Mouse (Mus musculus) c-Kit-positive CD71-positive TER-119-negative erythroid progenitor cells, embryonic 14.5 days (primary cell): ENCODE data around the gene Txnrd2.

ENCODE experiments used
- DNase-seq: peaks from one replicate; pipeline ENCODE4 v3.0.0-alpha.2; 2013; ENCODE audit warnings: low read depth

Txnrd2 gene

GRCm38 (mm10) chr16:18426215-18426791 lies at the start of gene Txnrd2:
Gene Txnrd2 (plus strand): TSS chr16:18426384.
- peak; percentile 58 for DNase-seq

GRCm38 (mm10) chr16:18377203-18377602 lies 49.0 kb upstream of the Txnrd2 start:
- DNase-seq, result no peak

DNA sequence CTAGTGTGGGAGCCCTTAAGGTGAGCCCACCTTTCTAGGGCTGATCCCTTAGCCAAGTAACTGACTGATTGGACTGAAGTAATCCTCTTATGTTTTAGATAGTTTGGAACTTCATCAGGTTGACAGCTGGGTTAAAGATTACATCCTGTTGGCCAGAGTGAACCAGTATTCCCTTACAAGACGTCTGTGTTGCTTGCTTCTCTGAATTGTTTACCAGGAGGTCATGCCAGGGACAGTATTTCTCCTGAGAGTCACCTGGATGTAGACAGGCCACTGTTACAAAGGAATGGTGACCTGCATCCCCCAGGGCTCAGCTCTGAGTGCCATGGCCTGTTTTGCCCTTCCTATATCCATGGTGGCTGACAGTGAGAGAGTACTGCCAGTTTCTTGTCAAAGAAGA lies 47.7 kb upstream of the Txnrd2 start:
- no peak for DNase-seq

DNA sequence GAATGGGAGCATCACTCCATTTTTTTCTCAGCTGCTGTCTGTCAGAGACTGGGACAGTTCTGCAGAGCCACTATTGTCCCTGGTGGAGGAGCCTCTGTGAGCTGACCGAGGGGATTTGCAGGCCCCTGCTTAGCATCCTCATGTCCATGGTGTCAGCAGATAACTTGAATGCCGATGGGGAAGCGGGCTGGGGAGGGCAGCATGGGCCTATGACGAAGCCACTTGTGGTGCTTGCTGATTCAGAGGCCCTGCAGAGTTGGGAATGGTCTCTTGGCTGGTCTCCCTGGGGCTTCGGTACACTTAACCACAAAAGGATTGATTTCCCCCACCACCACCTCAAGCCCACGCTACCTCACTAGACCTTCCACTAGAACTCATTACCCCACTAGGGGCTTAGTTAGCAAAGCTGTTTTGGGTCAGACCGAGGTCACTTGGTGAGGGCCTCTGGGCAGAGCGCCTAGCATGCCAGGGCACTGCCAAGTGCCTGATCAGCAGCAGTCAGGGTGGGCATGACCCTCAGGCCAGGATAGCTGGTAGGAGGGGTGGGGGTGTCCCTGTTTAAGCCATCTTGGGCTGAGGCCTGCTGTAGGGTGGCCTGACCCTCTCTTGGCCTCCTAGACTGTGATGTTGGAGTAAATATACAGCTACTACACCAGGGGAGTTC lies 46.7 kb upstream of the Txnrd2 start:
- no peak for DNase-seq

DNA sequence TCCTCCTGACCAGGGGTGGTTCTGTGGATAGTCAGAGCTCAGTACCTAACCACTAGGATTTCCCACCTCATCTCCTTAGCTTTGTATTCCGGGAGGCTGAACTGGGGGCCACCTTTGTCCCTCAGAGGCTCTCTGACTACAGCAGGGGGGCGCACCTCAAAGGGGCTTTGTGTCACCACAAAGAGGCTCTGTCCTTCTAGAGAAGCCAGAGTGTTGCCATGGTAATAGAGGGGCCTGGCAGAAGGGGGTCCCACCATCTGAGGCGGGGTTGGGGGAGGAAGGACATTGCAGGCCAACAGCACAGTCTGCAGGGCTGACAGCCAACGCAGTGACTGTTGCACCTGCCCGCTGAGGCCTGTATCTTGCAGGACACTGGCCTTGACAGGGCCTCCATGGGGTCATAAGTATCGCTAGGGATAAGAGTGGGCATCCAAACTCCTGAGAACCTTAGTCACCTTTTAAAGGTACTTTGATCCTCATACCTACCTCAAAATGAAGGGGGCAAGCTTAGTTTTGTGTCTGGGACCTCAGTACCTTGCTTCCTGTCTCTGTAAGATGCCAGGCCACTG lies 45.6 kb upstream of the Txnrd2 start:
- no peak for DNase-seq

GRCm38 (mm10) chr16:18381621-18382258 lies 44.4 kb upstream of the Txnrd2 start:
- no peak for DNase-seq

DNA sequence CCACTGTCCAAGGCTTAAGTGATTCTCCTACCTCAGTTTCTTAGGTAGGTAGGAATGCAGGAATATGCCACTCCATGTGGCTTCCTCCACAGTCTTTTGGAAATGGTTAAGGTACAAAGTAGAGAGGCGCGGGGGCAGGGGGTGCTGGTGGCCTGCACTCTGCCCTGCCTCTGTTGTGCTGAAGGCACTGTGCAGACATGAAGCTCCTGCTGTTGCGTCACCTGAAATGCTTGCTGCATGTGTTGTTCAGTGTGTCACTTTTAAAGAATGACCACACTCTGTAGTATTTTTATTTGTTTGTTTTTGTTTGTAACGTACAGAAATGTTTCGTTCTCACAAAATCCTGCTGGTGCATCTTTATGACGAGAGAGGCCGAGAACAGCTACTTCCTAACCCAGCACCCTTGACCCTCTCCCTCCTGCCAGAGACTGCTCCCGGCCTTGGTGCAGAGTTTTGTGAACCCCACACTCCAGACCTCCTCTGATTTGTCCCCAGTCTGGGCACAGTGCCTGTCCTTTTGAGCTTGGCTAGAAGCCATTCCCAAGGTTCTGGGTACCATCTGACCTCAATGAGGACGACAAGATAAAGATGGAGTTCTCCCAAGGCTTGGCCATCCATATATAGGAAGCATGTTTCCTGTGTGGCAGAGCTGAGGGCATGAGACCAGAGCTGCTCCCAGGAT lies 43.0 kb upstream of the Txnrd2 start:
- no peak for DNase-seq

DNA sequence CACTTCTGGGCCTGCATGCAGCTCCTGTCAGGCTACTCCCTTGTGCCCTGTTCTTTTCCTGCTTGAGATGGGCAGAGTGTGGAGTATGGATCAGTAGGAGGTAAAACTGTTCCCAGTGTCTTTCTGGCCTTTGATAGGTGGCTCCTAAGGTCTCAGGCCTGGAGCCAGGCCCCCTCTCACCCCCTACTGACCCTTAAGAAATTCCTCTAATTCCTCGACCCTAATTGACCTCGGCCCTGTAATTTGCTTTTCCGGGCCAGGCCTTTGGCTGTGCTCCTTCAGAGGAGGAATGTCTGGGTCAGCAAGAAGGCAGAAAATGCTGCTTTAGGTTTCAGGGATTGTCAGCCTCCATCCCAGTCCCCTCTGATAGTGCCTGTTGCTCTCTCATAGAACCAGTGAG lies 42.4 kb upstream of the Txnrd2 start:
- no peak for DNase-seq

DNA sequence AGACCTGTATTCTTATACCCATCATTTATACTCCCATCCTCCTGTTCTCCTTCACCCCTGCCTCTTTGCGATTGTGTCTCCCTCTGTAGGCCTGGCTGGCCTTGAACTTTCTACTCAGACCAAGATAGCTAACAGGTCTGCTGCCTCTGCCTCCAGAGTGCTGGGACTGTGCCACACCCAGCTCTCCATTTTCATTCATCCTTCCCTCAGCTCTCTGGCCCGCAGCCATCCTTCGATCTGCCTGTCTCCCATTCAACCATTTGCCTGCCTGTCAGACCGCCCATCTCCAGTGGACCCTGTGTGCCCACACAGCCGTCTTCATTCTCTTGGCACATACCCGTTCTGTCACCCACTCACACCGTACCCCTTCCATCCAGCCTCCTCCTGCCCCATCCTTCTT lies 42.0 kb upstream of the Txnrd2 start:
- DNase-seq, result no peak

DNA sequence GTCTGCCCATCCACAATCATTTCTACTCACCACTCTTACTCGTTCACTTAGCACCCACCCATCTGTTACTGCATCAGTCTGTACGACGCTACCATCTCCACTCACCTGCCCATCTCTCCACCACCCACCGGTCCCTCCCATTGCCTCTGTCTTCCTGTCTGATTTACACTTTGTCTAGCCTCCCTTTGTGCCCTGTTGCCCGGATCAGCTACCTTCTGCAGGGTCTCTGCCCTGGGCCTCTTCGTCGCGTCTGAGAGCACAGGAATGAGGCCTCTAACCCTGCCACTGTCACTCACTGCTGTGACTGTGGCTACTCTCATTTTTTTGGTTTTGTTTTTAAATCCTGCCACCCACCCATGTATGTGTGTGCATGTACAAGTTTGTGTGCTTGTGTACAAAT lies 41.5 kb upstream of the Txnrd2 start:
- DNase-seq, result no peak

GRCm38 (mm10) chr16:18385411-18385810 lies 40.8 kb upstream of the Txnrd2 start:
- DNase-seq, result no peak

GRCm38 (mm10) chr16:18386451-18386850 lies 39.7 kb upstream of the Txnrd2 start:
- no peak for DNase-seq

DNA sequence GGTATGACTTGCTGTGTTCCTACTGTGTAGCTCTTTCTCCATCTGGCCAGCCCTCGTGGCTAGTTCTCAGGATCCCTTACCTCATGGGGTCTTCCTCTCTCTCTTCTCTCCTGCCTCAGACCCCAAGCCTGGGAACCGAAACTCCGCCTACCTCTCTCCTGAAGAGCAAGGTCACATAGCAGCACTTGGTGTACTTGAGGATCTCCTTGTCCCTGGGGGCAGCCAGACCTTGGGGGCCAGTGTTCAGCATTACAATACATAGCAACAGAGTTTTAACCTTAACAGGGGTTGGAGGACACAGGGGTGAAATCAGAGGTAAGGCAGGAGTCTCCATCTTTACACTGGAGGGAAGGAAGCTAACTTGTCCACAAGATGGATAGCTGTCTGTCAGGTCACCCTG lies 39.2 kb upstream of the Txnrd2 start:
- DNase-seq, result no peak

DNA sequence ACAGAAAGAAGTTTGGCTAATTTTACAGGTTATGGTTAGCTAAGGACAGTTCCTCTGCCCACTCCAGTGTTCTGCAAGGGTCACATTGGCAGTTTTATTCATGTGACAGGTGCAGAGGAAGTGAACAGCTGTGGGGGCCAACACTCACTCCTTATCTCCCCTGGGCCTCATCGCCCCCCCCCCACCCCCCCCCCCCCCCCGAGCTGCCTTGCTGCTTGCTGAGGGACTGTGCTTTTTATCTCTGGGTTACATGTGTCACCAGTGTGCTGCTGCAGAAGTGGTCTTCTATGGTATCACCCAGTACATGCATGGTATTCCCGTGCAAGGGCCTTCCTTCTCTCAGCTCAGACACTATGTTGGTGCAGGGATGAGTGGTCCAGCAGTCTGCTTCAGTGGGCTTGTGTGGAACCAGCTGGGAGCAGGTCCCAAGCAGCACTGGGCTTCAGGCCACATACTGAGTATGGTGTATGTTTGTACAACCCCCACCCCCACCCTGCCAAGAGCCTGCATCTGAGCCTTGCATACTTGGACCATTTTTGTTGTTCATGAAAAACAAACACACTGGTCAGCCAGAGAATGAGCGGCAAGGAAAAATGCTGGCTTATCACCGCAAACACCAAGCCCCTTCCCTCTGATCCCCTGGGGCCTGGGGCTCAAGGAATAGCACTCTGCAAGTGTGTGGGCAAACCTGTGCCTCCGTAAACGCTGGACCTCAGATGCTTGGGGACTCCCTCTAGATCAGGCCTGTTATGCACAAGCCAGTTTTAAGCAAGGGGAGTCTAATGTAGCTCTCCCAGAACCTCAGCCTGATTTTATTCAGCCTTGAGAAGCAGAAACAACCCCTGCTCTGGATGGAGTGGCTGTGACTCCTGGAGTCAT lies 38.2 kb upstream of the Txnrd2 start:
- peak; percentile 52 for DNase-seq

GRCm38 (mm10) chr16:18388583-18389435 lies 37.4 kb upstream of the Txnrd2 start:
- DNase-seq, result no peak

DNA sequence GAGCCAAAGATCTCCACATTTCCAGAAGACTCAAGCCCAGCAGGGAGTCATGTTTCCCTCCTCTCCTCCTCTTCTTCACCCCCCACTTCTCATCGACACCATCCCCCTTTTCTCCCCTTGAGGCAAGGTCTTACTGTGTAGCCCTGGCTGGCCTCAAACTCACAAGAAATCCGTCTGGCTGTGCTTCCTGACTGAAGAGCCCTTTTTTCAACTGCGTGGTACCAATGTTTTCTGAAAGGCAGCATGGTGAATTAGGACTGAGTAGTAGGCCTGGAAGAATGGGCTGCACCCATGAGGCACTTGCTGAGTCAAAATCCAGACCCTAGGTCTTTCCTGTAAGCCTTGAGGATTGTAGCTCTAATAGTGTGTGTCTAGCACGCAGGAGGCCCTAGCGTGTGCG lies 35.8 kb upstream of the Txnrd2 start:
- DNase-seq, result no peak

- DNase-seq, result no peak
Observed at GRCm38 (mm10) chr16:18391127-18391526, 35.1 kb upstream of the Txnrd2 start.

DNA sequence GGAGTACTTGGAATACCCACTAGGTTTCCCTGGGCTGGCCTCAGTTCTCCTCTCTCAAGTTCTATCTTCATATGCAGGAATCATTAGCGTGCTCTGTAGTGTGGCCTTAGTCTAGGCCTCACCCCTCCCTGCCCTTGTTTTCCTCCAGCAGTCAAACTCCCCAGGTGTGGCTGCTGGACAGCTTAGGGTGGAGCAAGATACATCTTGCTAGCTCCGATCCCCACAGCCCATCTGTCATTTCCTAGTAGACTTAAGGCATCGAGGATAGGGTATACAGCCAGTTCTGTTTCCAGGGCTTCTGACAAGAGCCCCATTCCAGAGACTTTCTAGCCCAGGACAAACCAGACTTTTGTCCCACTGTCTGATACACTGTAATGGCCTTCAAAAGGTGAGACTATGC lies 34.5 kb upstream of the Txnrd2 start:
- DNase-seq, result no peak

DNA sequence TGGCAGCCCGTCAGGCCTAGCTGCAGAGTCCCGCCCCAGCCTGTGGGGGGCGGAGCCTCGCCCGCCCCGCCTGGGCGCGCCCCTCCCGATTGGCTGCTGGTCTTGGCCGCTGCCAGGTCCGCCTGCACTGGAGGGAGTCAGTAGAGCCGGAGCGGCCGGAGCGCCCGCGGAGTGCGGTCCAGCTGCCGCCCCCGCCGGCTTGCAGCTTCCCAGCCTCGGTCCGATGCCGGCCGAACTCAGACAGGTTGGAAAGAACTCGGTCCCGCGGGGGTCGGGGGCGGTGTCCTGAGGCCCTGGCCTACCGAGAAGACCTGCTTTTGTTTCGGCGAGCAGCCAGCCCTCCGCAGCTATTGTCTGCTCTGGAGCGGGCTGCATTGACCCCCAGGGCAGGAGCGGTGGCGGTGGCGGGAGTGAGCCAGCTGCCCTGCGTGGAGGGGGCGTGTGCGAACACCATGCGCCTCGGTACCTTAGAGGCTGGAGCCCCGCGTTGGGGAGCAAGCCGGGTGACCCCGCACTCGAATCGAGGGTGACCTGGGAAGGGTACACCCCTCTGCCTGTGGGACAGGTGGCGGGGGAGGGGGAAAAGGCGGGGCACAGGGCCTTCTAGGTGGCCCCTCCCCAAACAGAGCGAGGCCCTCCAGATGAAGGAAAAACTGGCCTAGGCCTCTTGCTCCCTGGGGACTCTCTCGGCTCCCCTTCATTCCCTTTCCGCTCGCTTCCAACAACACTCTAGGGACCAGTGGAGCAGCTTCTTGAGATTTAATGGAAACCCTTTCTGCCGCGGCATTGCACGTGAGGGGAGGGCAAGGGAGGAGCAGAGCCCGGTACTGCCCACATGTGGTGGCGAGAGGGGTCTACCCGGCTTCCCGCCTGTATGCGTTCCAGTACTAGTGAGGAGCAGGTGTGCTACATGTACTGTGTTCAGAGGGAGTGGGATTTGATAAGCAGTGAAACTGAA lies 33.4 kb upstream of the Txnrd2 start:
- peak; percentile 76 for DNase-seq

DNA sequence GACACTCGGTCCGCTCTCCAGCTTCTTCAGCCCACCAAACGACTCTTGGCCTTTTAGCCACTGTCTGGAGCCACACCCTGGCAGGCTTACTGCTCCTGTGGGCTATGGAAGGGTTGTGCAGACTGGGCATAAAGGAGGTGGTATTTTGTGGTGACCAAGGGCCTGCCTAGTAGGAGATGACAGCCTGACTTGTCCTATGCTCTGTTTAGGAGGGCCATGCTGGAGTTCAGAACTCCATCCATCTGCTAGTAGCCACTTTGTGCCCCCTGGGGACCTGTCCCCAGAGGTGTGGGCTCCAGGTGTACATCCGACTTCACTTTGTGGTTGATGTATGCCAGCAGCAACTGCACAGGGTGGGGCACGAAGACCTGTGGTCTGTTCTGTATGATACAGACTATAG lies 32.6 kb upstream of the Txnrd2 start:
- DNase-seq, result no peak
